Mouse (Mus musculus) natural killer cell, adult 2 months (primary cell): ENCODE data around the gene Cyb5d1.
"Not testable (repeated sequence)": the region's sequence is repeated elsewhere in the genome, so short reads cannot be mapped to it uniquely, and the experiment has no call there.

ENCODE experiments used
- DNase-seq, 2 experiments: peaks; one replicate each; pipeline ENCODE4 v3.0.0; 2022; ENCODE audit warnings: low spot score in 2 of 2

The Cyb5d1 gene

GRCm38 (mm10) chr11:69403691-69404594 is 8.5 kb upstream of the Cyb5d1 start:
- no peak for DNase-seq

GRCm38 (mm10) chr11:69401987-69402386 is 6.6 kb upstream of the Cyb5d1 start:
- no peak for DNase-seq

GRCm38 (mm10) chr11:69401210-69401637 is 5.8 kb upstream of the Cyb5d1 start:
- peak; percentile 82 to 88 for DNase-seq

DNA sequence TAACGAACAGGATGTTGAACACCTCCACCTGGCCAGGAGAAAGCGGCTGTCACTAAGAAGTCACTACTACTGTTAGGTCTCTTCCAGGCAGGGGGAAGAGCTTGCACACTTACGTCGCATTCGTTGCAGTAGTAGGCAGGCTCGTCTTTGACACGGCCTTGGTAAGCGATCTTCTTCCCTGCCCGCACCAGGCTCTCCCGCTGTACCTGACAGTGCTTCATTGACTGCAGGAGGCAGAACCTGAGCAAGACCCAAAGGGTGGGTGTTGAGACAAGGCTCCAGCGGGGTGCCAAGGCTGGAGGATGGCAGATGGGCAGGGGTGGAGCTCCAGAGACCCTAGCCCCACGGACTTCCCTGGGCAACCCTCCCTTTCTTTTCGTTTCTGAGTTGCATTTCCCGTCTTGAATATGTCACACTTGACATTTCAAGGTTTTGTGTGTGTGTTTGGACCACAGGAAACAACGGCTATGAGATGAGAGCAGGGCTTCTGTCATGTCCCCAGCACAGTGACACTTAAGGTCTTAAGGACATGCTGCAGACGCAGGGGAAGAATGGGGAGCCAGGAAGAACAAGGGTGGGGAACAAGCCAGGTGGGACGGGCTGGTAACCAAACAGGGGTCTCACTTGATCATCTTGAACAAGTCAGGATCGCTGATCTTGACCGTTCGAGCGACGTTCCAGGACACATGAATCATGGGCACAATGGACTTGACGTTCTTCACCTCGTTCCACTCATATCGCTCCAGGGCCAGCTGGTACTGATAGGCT is 4.8 kb upstream of the Cyb5d1 start:
- DNase-seq = no peak

DNA sequence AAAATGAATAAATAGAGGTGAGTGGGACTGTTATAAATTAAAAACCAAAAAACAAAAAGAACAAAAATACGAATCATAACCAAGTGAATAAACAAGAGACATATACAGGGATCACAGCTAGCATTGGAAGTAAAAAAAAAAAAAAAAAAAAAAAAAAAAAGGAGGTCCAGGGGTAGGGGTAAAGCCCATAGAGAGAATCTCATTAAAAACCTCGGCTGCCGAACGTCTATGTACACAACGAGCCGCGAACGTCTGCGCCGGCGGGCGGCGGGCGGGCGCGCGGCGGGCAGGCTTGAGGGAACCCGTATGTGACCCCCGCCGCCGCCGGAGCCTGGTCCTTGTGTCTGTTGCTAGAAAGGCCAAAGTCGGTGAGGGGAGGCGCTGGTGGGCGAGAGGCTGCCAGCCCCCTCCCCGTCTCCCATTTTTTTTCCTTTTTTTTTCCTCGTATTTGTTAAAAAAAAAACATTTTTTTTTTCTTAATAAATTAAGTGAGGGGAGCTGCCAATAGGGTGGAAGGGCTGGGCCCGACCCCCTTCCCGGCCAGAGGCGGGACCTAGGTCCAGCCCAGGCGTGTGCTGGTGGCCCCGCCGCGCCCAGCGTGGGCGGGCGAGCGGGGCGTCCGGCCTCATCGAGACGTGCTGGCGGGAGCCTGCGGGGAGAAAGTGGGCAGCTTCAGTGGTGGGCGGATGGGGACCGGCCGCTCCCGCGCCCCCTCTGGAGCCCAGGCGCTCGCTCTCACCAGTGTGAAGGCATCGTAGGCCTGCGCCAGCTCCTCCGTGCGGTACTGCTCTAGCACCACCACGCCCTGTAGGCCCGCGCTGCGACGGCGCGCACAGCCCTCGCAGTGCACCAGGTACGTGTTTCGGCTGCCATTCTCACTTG is 4.0 kb upstream of the Cyb5d1 start:
- no peak for DNase-seq

GRCm38 (mm10) chr11:69398486-69399200 is 3.2 kb upstream of the Cyb5d1 start:
- no peak for DNase-seq

GRCm38 (mm10) chr11:69398059-69398458 is 2.6 kb upstream of the Cyb5d1 start, which contains the start of gene Tmem88:
Tmem88 (minus strand) TSS chr11:69398234.
- DNase-seq = peak in 1 of 2 experiments; percentile 18

- DNase-seq = no peak
Measured at GRCm38 (mm10) chr11:69397581-69398057, 2.2 kb upstream of the Cyb5d1 start.

- DNase-seq = no peak
Measured at GRCm38 (mm10) chr11:69396772-69397171, 1.3 kb upstream of the Cyb5d1 start.

DNA sequence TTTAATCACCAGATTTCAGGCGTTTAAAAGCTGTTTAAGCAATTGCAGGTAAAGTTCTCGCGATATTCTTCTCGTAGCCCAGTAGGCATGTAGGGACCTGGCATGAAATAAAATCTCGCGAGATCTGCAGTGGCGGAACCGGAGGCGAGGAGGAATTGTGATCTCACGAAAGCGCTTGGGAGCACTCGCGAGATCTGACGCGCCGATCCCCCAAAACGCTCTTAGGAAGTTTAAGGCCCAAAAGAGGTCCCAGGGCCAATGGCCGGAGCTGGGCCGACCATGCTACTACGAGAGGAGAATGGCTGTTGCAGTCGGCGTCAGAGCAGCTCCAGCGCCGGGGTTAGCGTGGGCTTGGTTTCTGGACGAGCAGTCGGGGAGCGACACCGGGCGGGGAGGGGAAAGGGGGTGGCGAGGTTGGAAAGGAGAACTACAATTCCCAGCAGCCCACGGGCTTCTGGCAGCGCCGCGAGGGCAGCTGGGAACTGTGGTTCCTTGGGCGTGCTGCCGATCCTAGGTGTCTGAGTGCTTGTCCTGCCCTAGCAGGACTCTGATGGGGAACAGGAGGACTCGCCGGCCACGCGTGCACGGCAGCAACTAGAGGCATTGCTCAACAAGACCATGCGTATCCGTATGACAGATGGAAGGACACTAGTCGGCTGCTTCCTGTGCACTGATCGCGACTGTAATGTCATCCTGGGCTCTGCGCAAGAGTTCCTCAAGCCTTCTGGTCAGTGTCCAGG is 373 bp upstream of the Cyb5d1 start:
- DNase-seq = peak; percentile 96

GRCm38 (mm10) chr11:69394591-69395167 is 752 bp downstream of the Cyb5d1 start:
- not testable (repeated sequence) for DNase-seq

DNA sequence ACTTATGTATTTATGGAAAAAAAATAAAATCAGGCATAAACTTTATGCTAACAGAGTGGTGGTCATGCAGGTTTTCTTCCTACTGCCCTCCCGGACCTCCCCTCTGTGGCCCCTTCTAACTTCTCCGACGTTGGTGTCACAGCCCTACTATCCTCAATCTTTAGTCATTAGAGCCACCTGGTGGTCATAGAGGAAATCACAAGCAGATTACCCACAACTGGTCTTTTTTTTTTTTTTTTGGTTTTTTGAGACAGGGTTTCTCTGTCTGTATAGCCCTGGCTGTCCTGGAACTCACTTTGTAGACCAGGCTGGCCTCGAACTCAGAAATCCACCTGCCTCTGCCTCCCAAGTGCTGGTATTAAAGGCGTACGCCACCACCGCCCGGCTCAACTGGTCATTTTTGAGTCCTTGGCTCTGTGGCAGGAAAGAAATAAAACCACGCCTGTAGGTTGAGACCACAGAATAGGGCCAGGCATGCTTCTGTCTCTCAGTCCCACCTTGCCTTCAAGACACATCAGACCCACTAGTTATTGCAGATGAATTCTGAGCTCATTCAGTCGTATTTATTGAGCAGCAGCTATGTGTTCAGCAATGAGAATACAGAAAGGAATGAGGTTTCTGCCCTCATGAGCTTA is 4.9 kb downstream of the Cyb5d1 start:
- DNase-seq = peak; percentile 68 to 74

- DNase-seq = no peak
Measured at GRCm38 (mm10) chr11:69389531-69390399, 5.7 kb downstream of the Cyb5d1 start.

DNA sequence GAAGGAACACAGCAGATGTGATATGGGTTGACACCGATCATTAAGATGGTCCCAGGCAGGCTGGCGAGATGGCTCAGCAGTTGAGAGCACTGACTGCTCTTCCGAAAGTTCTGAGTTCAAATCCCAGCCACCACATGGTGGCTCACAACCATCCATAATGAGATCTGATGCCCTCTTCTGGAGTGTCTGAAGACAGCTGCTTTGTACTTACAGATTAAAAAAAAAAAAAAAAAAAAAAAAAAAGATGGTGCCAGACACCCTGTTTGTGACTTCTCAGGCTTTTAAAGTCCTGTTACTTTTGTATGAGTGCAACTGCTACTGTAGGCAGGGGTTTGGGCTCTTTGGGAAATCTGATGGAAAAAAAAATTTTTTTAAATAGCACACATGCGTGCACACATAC is 6.8 kb downstream of the Cyb5d1 start:
- DNase-seq = no peak

- no peak for DNase-seq
Measured at GRCm38 (mm10) chr11:69386758-69387157, 8.7 kb downstream of the Cyb5d1 start.

DNA sequence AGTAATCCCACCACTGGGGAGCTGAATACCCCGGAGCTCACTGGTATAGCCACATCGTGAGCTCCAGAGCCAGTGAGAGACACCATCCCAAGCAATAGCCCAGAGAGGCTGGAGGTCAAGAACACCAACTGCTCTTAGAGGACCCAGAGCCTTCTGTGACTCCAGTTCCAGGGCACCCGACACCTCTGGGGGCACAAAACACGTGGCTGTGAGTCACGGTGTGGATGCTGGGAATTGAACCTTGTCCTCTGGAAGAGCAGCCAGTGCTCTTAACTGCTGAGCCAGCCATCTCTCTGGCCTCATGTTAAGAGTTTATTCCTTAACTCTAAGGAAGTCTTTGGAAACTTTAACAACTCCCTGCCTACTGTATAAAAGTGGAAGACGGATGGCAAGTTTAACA is 10.5 kb downstream of the Cyb5d1 start:
- DNase-seq = no peak

DNA sequence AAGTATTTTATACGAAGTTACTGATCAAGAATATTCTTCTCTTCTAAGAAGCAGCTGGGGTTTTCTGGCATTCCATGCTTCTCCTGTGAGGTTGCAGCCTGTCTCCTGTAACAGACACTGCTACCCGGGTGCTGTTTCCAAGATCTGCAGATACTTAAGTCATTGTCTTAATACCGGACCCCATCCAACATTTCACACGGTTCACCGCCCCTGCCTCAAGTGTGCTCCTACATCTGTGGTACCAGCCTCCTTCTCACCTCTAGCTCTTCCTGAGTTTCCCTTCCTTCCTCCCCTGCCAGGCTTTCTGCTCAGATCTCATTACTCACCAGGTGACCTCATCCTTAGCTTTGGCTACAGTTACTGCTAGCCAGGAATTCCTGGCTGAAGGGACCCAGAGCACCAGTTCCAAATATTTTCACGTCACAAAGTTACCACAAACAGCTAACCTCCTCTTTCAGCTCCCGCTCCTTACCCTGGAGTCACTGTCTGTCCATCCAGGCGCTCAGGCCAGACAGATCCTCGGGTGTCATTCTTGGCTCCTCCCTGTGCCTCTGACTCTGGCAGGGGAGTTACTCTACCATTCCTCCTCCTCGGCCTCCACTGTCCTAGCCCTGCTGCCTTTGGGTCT is 12.8 kb downstream of the Cyb5d1 start:
- no peak for DNase-seq

DNA sequence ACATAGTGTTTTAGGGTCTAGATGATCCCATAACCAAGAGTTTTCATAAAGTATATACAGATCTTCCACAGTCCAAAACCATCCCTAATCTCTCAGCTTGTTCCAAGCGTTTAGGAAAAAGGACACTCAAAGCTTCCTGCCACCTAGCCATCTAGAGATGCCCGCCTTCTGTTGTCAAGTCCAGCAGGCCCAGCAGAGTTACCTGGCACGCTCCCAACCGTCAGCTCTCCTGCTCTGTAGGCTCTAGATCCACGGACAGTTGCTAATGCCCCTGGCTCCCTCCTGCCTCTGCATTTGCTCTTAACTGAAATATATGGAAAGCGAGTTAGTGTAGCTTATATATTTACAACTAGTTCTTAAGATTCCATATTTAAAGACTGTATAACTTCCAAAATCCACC is 14.1 kb downstream of the Cyb5d1 start:
- DNase-seq = no peak
